Mouse (Mus musculus) bone marrow, adult 2 months (tissue): ENCODE measurements around the gene Olfr1022. TPM values are rescaled to one million over a fixed set of nuclear protein-coding genes. Genes with fewer than 3 reads are reported as not detected.

Experiments
- H3K27ac ChIP-seq: fragments of 200-500 bp; 2 replicates; pipeline ENCODE4 v1.5.1; 2012; ENCODE audit warnings: low read depth, mild to moderate bottlenecking, control low read depth, inconsistent platforms, low read length; ENCODE audit not compliant: control insufficient read depth, poor library complexity, insufficient read depth
- H3K4me1 ChIP-seq: fragments of 200-500 bp; 2 replicates; pipeline ENCODE4 v1.6.1; 2011; ENCODE audit warnings: low read length; ENCODE audit not compliant: control insufficient read depth, insufficient read depth
- H3K4me3 ChIP-seq: fragments of 200-500 bp; replicated peaks from 2 replicates; pipeline ENCODE3; 2011; ENCODE audit warnings: mild to moderate bottlenecking, low read depth, low read length, control low read depth; ENCODE audit not compliant: control insufficient read depth
- CTCF ChIP-seq: fragments of 200-500 bp; IDR thresholded peaks from 2 replicates; pipeline ENCODE4 v1.5.1; 2011; ENCODE audit warnings: low read length, control low read depth; ENCODE audit not compliant: control insufficient read depth, insufficient read depth
- POLR2A ChIP-seq: fragments of 200-500 bp; IDR thresholded peaks from 2 replicates; pipeline ENCODE4 v1.6.1; 2011; ENCODE audit warnings: low read depth, mild to moderate bottlenecking, control low read depth, low read length, borderline replicate concordance; ENCODE audit not compliant: control insufficient read depth
- WGBS: fragments of 180-500 bp; shearing (Covaris S2); methylation state at CpG from one replicate; pipeline ENCODE4 v1.1.7; 2018; 5-methylcytosine and 5-hydroxymethylcytosine counted together
- polyA plus RNA-seq: library from polyadenylated mRNA; stranded (reverse); fragments of >200 nt; gene quantifications from 2 replicates; pipeline ENCODE4 v1.2.4, GENCODE M21; 2011; ENCODE audit warnings: low replicate concordance; ENCODE audit not compliant: missing spikeins, insufficient read depth, insufficient read length

Gene Olfr1022
- not detected in 2 replicates for polyA plus RNA-seq

DNA sequence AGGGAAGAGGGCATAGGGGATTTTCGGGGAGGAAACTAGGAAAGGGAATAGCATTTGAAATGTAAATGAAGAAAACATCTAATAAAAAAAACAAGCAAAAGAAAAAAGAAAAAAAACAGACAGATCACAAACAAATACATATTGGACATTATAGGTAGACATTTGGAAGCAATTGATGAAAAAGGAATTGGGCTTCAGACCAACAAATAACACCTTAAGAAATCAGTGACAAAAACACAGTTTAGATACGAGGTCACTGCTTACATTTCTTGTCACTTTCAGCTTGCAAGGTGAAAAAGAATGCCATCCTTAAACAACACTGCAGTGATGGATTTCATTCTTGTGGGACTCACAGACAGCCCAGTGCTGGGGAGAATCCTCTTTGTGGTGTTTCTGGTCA is at the start of gene Olfr1022:
Olfr1022 (plus strand) TSS at position 301 of the 400 bp plus-strand sequence.
- no peaks in the 10 kb centered on the region for H3K4me1 ChIP-seq
- no peak within 1 kb of the TSS for H3K4me3 ChIP-seq
- H3K27ac ChIP-seq = no peak within 1 kb of the TSS
- TF ChIP-seq CTCF (no peak), POLR2A (no peak)
- 44% methylated on average over 2 of the region's 2 CpGs for WGBS

DNA sequence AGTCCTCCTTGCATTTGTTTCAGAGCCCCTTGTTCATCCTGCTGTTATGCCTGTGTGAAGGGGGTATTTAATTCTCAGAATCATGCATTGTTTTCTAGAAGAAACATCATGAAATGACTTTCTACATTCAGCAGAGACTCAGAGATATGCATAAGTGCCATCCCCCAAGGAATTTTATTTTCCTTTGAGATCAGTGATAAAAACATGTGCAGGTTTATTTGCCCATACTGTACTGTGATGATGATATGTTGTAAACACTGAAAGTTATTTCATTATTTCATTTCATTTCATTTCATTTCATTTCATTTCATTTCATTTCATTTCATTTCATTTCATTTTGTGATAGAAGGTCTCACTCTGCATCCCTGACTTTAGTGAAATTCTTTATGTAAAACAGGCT is 23.0 kb upstream of the Olfr1022 start, which contains the start of gene Olfr1019:
Olfr1019 (minus strand) TSS at position 101 of the 400 bp plus-strand sequence.
- H3K27ac ChIP-seq = no peak within 1 kb of the TSS
- H3K4me1 ChIP-seq = no peaks in the 10 kb centered on the region
- no peak for TF ChIP-seq CTCF
- TF ChIP-seq POLR2A = no peak
- no peak within 1 kb of the TSS for H3K4me3 ChIP-seq

DNA sequence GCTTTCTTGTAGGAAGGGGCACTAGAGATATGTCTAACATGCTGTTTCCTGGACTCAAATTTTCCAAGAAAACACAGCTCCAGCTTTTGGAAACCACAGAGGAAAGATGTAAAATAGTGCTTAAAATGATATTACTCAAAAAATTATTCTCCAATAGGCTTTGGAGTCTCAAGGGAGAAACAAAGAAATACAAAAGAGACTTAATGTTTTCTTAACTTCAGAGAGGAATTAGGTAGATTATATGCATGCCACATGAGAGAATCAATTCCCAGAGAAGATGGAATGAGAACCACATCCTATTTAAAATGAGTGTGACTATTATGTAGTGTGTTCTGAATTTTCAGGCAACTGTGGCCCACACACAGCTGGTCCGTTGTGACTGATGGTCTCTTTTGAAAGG is 21.7 kb upstream of the Olfr1022 start, which contains the start of gene Olfr1020:
Olfr1020 (plus strand) TSS at position 301 of the 400 bp plus-strand sequence.
- Histone ChIP-seq H3K27ac (no peak within 1 kb of the TSS), H3K4me3 (no peak within 1 kb of the TSS), H3K4me1 (no peaks in the 10 kb centered on the region)
- TF ChIP-seq CTCF = no peak
- TF ChIP-seq POLR2A = no peak
- 62% methylated on average over 1 of the region's 1 CpGs for WGBS

DNA sequence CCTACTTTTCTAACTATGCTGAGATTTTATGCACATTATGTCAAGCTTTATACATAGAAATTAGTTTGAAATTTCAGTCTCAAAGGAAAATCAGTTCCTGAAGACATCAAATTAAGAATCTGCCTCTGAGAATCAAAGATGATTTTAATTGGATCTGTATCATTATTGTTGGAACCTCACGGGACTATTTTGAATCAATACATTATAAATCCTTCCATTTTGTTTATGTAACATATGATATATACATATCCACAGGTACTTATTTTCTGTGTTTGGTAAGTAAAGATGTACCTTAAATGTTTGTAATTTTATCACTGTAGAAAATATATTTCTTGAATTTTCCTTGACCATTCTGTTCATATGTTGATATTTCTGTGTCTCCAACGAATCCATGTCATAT is 16.9 kb downstream of the Olfr1022 start, which contains the start of gene Olfr1023:
Olfr1023 (plus strand) TSS at position 301 of the 400 bp plus-strand sequence.
- Histone ChIP-seq H3K4me3 (no peak within 1 kb of the TSS), H3K4me1 (no peaks in the 10 kb centered on the region), H3K27ac (no peak within 1 kb of the TSS)
- 63% methylated on average over 2 of the region's 2 CpGs for WGBS
- no peak for TF ChIP-seq CTCF
- TF ChIP-seq POLR2A = no peak

DNA sequence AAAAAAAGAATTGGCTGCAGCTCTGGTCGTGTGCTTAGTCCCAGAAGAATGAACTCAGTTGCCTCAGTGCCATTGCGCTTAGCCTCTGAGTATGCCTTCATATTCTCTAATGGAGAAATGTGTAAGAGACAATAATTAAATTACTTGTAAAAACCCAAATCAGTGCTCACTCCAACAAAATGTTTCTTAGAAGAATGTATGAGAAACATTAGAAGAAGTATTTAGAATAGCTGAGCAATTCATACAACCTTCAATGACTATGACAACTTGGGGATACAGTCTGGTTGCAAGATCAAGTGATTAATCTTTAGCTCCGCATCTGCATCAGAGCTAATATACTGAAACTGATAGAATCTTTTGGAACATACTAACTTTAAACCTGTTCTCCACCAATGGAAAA is 36.6 kb downstream of the Olfr1022 start, which contains the start of gene Olfr1024:
Olfr1024 (minus strand) TSS at position 101 of the 400 bp plus-strand sequence.
- Histone ChIP-seq H3K4me3 (no peak within 1 kb of the TSS), H3K4me1 (no peaks in the 10 kb centered on the region), H3K27ac (no peak within 1 kb of the TSS)
- TF ChIP-seq CTCF = no peak
- no peak for TF ChIP-seq POLR2A
- 81% methylated on average over 3 of the region's 3 CpGs for WGBS

DNA sequence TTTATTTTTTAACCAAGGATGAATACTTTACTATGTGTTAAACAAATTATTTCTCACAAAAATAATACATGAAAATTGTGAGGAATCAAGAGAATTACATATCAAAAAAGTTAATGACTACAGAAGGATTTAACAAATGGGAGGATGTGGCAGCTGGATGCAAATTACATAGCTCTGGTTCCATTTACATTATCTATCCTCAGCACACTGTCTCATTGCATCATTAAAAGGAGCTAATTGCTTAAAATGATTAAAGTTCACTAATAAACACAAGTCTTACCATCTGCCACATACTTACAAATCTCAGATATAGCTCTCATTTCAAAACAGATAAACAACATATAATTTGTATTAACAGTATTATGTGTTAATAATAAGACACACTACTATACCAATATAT is 44.8 kb downstream of the Olfr1022 start:
- Histone ChIP-seq H3K4me1 (no peaks in the 10 kb centered on the region), H3K4me3 (no peak overlapping the region)
- TF ChIP-seq POLR2A = no peak
- no peak for TF ChIP-seq CTCF

DNA sequence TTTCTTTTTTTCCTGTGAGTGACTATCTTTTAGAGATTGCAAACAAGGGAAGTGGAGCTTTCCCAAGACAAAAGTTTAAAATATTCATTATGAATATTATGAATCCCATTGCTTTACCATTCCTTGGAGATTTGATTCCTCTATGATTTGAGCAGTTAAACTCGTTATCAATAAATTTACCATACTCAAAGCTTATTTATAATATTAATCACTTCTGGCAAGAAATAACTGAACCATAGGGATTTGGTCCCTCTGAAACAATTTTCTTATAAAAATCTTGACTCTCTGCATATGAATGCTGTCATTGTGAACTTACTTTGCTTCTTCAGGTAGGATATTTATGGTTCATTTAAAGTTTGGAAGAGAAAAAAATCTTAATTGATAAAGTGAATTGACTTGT is 46.5 kb downstream of the Olfr1022 start, which contains the start of gene Olfr1025-ps1:
Olfr1025-ps1 (plus strand) TSS at position 301 of the 400 bp plus-strand sequence.
- no peak within 1 kb of the TSS for H3K4me3 ChIP-seq
- TF ChIP-seq POLR2A = no peak
- TF ChIP-seq CTCF = no peak
- no peaks in the 10 kb centered on the region for H3K4me1 ChIP-seq
- 35% methylated on average over 1 of the region's 1 CpGs for WGBS
- H3K27ac ChIP-seq = no peak within 1 kb of the TSS

More for the DNA sequence above, 44.8 kb downstream of the Olfr1022 start:
- H3K27ac ChIP-seq = no peak overlapping the region

Other genes starting within 250 kb of the Olfr1022 start
- gene Olfr1002, start 217.9 kb upstream of the Olfr1022 start, polyA plus RNA-seq = not detected in 2 replicates
- not detected in 2 replicates for gene Olfr154, start 204.1 kb upstream of the Olfr1022 start, polyA plus RNA-seq
- gene Olfr1006, start 189.8 kb upstream of the Olfr1022 start, polyA plus RNA-seq = not detected in 2 replicates
- gene Olfr1008, start 179.2 kb upstream of the Olfr1022 start, polyA plus RNA-seq = not detected in 2 replicates
- gene Olfr1009, start 153.2 kb upstream of the Olfr1022 start, polyA plus RNA-seq = not detected in 2 replicates
- not detected in 2 replicates for gene Olfr1012, start 105.8 kb upstream of the Olfr1022 start, polyA plus RNA-seq
- not detected in 2 replicates for gene Olfr1013, start 101.5 kb upstream of the Olfr1022 start, polyA plus RNA-seq
- gene Olfr1014, start 95.9 kb upstream of the Olfr1022 start, polyA plus RNA-seq = 0.52 TPM in 1 of 2 replicates, not detected in the other
- gene Olfr1015, start 86.6 kb upstream of the Olfr1022 start, polyA plus RNA-seq = not detected in 2 replicates
- not detected in 2 replicates for gene Olfr1016, start 66.0 kb upstream of the Olfr1022 start, polyA plus RNA-seq
- not detected in 2 replicates for gene Olfr1018, start 50.1 kb upstream of the Olfr1022 start, polyA plus RNA-seq
- gene Olfr1019, start 23.1 kb upstream of the Olfr1022 start, polyA plus RNA-seq = not detected in 2 replicates
- gene Olfr1020, start 21.6 kb upstream of the Olfr1022 start, polyA plus RNA-seq = not detected in 2 replicates
- not detected in 2 replicates for gene Olfr1023, start 17.0 kb downstream of the Olfr1022 start, polyA plus RNA-seq
- gene Olfr1024, start 36.5 kb downstream of the Olfr1022 start, polyA plus RNA-seq = not detected in 2 replicates
- gene Olfr1025-ps1, start 46.6 kb downstream of the Olfr1022 start, polyA plus RNA-seq = not detected in 2 replicates
- gene Olfr1026, start 53.0 kb downstream of the Olfr1022 start, polyA plus RNA-seq = not detected in 2 replicates
- gene Olfr1028, start 81.8 kb downstream of the Olfr1022 start, polyA plus RNA-seq = not detected in 2 replicates
- not detected in 2 replicates for gene Olfr1029, start 105.3 kb downstream of the Olfr1022 start, polyA plus RNA-seq
- gene Olfr1030, start 110.7 kb downstream of the Olfr1022 start, polyA plus RNA-seq = 0.65 TPM in 1 of 2 replicates, not detected in the other
- gene Olfr1031, start 121.7 kb downstream of the Olfr1022 start, polyA plus RNA-seq = not detected in 2 replicates
- gene Olfr1032, start 136.9 kb downstream of the Olfr1022 start, polyA plus RNA-seq = not detected in 2 replicates
- gene Olfr1033, start 152.0 kb downstream of the Olfr1022 start, polyA plus RNA-seq = not detected in 2 replicates
- gene Olfr1034, start 177.3 kb downstream of the Olfr1022 start, polyA plus RNA-seq = not detected in 2 replicates
- not detected in 2 replicates for gene Olfr1036, start 205.4 kb downstream of the Olfr1022 start, polyA plus RNA-seq
- gene Olfr1037, start 218.8 kb downstream of the Olfr1022 start, polyA plus RNA-seq = not detected in 2 replicates